Mouse (Mus musculus) C2C12 (cell line): ENCODE measurements at regions not wholly inside any gene's neighbourhood (a gene's known extent, or its start where the extent isn't known, plus 50 kb on each side); places are given as distances from the start of the nearest gene placed in this dataset.

Experiments used
- CTCF ChIP-seq: IDR thresholded peaks from one replicate; pipeline ENCODE4 v1.5.1; 2011; ENCODE audit not compliant: control insufficient read depth, insufficient read depth, insufficient read length
- FOSL1 ChIP-seq: IDR thresholded peaks from one replicate; pipeline ENCODE4 v1.8.0; 2011; ENCODE audit warnings: mild to moderate bottlenecking, low read length; ENCODE audit not compliant: poor library complexity, insufficient read depth, severe bottlenecking
- MAX ChIP-seq: IDR thresholded peaks from one replicate; pipeline ENCODE4 v1.6.1; 2011; ENCODE audit warnings: mild to moderate bottlenecking, control low read depth
- MYOG ChIP-seq: IDR thresholded peaks from one replicate; pipeline ENCODE4 v1.6.1; 2011; ENCODE audit not compliant: control insufficient read depth, insufficient read length; ENCODE audit errors: extremely low read depth
- USF1 ChIP-seq: IDR thresholded peaks from one replicate; pipeline ENCODE4 v1.6.1; 2011; ENCODE audit warnings: low read depth, mild to moderate bottlenecking, control low read depth, moderate library complexity

GRCm38 (mm10) chr1:124866248-124866647 lies 569.3 kb downstream of the Actr3 start:
- TF ChIP-seq CTCF (no peak), MYOG (no peak), MAX (no peak), FOSL1 (no peak), USF1 (no peak)
